Mouse (Mus musculus) bone marrow, adult 2 months (tissue): ENCODE measurements around the gene Mtcl1.

ENCODE experiments used
- CTCF ChIP-seq: fragments of 200-500 bp; IDR thresholded peaks from 2 replicates; pipeline ENCODE4 v1.5.1; 2011; ENCODE audit warnings: low read length, control low read depth; ENCODE audit not compliant: control insufficient read depth, insufficient read depth
- POLR2A ChIP-seq: fragments of 200-500 bp; IDR thresholded peaks from 2 replicates; pipeline ENCODE4 v1.6.1; 2011; ENCODE audit warnings: low read depth, mild to moderate bottlenecking, control low read depth, low read length, borderline replicate concordance; ENCODE audit not compliant: control insufficient read depth

DNA sequence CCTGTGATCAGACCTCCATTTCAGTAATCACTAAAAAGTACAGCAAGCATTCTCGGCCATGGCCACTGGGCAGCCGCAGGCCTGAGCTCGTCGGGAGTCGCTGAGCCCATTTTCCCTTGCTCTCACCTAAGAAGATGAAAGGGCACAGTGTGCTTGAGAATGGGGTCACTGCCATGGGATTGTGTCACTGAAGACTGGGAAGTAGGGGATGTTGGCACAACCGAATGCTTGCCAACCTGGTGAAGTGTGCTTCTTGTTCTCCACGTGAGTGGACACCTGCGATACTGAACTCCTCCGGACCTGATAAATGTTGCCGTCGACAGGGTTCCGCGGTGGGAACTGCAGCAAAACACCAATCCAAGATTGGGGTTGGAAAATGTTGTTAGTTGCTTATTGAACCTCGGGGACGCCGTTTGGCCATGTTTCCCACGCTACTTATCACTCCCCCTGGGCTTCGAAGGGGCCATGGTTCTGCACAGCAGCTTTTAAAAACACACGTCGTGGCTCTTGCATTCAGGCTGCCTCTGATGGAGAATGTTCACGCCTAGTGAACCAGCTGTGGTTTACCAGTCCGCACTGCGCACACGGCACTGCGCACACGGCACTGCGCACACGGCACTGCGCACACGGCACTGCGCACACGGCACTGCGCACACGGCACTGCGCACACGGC, 85.6 kb downstream of the Mtcl1 start:
- TF ChIP-seq CTCF (no peak), POLR2A (no peak)
